Mouse (Mus musculus): Measurements from ENCODE around the gene Olfr872.
"Not testable (repeated sequence)": the region's sequence is repeated elsewhere in the genome, so short reads cannot be mapped to it uniquely, and the experiment has no call there.

The Olfr872 gene

DNA sequence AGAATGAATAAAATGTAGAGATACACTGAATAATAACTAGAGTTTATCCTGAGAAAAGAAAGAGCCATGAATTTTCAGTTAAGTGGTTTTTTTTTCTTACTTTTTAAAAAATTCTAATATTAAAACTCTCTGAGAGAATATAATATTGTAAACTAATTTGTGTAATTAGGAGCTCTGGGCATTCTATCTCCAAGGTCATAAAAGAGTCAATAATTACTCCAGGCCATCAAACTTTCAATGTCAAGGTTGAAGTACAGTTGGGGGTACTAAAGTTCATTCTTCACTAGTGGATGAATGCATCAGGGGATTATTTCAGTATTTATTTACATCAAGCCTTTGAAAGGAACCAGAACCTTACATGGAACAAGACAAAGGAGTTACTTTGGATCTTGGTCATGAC lies at the start of gene Olfr872:
TSS of gene Olfr872 (plus strand) at position 301 of the 400 bp plus-strand sequence.
- no peak for DNase-seq (ENCODE audit: low spot score in 2 of 2)

DNA sequence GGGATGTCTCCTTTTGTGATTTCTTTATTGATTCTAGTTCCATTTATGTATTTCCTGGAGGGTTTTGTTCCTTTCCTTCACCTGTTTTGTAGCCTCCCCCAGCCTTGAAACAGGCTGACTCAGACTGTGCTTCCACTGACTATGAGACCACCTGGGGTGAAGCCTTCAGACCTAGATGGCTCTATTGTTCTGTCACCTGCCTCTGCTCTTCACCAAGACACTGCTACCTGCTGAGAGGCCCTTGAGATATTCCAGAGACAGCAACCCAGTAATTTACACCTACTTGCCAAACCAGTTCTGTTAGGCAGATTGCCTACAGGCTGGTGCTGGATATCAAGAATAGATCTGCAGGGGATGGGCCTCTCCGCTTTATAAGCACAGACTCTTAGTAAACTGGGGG lies 34.8 kb upstream of the Olfr872 start:
- no peak for DNase-seq (ENCODE audit: low spot score in 2 of 2)

DNA sequence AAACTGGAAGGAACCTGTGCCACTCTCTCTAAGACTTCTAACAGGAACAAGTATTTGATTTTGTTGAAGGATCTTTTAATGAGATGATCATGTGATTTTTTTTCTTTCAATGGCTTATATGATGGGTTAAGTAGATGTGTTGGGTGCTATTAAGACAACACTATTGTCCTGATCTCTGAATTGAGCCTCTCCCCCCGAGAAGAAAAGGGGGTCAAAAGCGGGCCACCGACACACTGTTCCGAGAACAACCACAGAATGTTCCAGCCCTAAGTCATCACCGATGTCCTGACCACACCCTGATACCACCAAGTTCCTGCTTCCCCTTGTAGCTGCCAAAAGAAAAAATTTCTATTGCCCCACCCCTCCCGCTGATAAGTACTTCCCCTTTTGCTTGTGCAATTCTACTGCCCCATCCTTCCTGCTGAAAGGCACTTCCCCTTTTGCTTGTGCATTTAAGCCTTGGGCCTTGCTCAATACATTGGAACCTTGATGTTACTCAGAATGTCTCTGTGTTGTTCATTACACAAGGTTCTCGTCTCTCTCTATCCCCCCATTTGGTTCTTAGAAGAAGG lies 33.4 kb upstream of the Olfr872 start:
- not testable (repeated sequence) for DNase-seq (ENCODE audit: low spot score in 2 of 2)

DNA sequence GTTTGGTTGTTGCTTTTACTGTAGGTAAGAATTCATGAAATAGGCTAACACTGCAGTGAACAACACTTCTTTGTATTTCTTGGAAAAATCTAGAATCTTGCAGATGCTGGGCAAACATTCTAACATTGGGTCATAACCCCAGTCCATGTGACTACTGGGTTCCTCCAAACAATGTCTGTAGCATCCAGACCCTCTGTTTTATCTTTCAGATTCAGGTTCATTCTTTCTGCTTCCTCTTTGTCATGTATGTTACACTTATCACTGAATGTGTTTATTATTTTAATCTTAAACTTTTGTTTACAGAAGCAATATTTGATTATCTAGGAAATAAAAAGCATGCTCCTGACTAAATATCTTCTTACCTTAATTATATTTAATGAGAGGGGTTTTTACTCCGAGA lies 26.1 kb upstream of the Olfr872 start:
- no peak for DNase-seq (ENCODE audit: low spot score in 2 of 2)

DNA sequence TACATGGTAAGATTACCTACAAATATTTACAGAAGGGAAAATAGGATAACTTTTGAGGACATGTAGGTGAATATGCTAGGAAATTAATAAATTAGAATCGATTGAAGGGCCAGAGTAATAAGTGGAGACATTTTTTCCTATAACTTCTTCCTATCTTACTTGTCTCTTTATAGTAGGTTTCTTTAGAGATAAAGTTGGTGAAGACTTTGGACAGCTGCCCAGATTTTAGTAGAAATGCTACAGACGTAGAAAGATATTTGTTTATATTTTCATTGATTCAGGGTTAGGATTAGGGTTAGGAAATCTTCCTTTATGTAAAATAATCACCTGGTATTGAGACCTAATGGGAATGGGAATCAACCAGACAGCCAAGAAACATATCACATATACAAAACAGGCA lies 25.4 kb upstream of the Olfr872 start:
- no peak for DNase-seq (ENCODE audit: low spot score in 2 of 2)

DNA sequence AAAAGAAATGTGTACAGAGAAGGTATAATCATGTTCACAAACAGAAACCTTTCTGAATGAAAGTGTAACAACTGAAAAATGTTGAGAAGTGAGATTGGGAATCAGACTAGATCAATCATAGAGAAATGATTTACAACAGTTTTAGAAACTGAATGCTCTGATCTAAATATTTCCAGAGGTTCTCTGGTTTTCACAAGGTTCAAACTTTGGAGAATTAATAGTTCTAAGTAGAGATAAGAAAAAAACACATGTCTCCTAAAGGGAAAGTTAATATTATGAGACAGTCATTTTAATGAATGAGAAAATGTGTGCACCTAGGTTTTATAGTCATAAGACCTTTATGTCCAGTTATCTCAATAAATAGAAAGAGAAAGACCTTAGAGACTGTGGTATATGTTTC lies 25.0 kb upstream of the Olfr872 start, which contains the start of gene Olfr871:
TSS of gene Olfr871 (plus strand) at position 301 of the 400 bp plus-strand sequence.
- no peak for DNase-seq (ENCODE audit: low spot score in 2 of 2)

DNA sequence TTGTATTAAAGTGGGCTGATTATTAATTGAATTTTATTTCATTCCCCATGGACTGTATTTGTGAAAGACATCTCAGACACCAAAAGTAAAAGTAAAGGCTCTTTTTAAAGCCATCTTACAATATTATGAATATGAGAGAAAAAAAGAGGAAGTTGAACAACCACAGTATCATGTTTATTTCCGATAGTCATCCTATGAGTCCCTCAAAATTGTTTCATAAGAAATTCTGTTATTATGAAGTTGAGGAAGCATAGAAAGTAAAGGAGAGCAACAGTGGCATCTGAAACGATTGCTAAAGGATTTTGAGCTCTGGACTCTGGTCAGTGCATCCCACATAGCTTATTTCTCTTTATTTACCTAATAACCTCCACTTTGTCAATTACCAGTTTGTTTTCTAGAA lies 459 bp downstream of the Olfr872 start:
- no peak for DNase-seq (ENCODE audit: low spot score in 2 of 2)

DNA sequence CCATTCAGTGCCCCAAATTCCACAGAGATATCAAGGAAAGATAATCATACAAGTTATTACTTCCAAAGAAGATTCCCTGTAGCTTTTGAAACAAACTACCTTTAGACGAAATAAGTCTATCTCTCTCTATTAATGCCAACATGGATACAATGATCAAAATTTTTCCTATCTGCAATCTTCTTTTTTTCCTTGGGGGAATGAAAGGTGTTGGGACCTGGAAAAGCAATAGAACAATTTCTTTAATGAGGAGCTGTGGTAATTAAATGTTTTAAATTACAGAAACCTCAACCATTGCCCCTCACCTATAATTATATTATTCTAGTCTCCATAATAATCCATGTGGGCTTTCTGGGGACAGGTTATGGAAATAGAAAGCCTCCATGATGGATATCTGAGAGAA lies 45.1 kb downstream of the Olfr872 start, which contains the start of gene Olfr39:
TSS of gene Olfr39 (plus strand) at position 301 of the 400 bp plus-strand sequence.
- no peak for DNase-seq (ENCODE audit: low spot score in 2 of 2)

DNA sequence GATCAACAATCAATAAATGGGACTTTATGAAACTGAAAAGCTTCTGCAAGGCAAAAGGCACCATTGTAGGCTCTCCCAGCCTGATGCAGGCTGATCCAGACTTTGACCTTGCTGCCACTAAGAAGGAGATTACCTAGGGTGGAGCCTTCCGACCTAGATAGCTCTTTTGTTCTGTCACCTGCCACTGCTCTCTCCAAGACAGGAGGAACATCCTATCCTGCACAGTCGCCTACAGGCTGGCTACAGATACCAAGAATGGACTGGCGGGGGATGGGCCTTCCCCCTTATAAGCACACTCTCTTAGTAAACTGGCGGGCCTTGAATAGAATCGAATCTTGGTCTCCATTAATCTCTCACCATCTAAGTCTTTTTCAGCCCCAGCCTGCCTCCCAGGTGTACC lies 58.6 kb downstream of the Olfr872 start:
- DNase-seq (ENCODE audit: low spot score in 2 of 2): not testable (repeated sequence)

DNA sequence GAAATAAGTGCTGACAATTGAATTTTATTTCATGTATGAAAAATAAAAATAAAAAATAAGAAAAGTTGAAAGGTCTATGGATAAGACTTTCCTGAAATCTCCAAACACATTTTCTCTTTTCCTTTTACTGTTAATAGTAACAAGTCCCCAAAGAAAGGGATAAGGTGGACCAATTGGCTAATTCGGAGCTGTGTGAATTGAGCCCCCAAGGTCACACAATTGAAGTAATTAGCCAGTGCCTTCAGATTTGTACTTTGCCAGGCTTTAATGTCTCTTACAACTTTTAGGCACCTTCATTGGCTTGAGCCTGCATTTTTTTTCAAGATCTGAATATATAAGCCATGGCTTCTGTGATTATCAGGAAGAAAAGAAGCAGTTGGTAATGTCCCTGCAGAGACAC lies 61.3 kb downstream of the Olfr872 start, which contains the start of gene Olfr873:
TSS of gene Olfr873 (plus strand) at position 301 of the 400 bp plus-strand sequence.
- no peak for DNase-seq (ENCODE audit: low spot score in 2 of 2)
